Mouse (Mus musculus) liver, adult 2 months (tissue): ENCODE results near the gene Fgf23. TPM values are rescaled to one million over a fixed set of nuclear protein-coding genes. Genes with fewer than 3 reads are reported as not detected.

Source experiments
- DNase-seq: peaks from one replicate; pipeline ENCODE4 v3.0.0-alpha.2; 2011; ENCODE audit warnings: low read depth, low spot score; ENCODE audit errors: extremely low read depth
- H3K27ac ChIP-seq: fragments of 200-500 bp; replicated peaks from 2 replicates; pipeline ENCODE4 v1.5.1; 2012; ENCODE audit warnings: low read depth, mild to moderate bottlenecking, control low read depth, inconsistent platforms, low read length; ENCODE audit not compliant: insufficient read depth
- H3K27me3 ChIP-seq: fragments of 200-500 bp; 2 replicates; pipeline ENCODE4 v1.6.1; 2012; ENCODE audit warnings: mild to moderate bottlenecking, moderate library complexity, low read length, inconsistent platforms; ENCODE audit not compliant: control insufficient read depth, insufficient read depth
- H3K36me3 ChIP-seq: fragments of 200-500 bp; 2 replicates; pipeline ENCODE4 v1.6.1; 2012; ENCODE audit warnings: low read length, inconsistent platforms; ENCODE audit not compliant: control insufficient read depth, insufficient read depth
- H3K4me1 ChIP-seq: fragments of 200-500 bp; 2 replicates; pipeline ENCODE4 v1.6.1; 2011; ENCODE audit warnings: low read length; ENCODE audit not compliant: control insufficient read depth, insufficient read depth
- H3K4me3 ChIP-seq: fragments of 200-500 bp; 2 replicates; pipeline ENCODE4 v1.5.1; 2011; ENCODE audit warnings: low read depth, mild to moderate bottlenecking, control low read depth, low read length, moderate library complexity; ENCODE audit not compliant: insufficient read depth
- H3K79me2 ChIP-seq: fragments of 200-500 bp; 2 replicates; pipeline ENCODE4 v1.6.1; 2012; ENCODE audit warnings: inconsistent platforms, mild to moderate bottlenecking, low read length, moderate library complexity; ENCODE audit not compliant: control insufficient read depth, insufficient read depth
- H3K9ac ChIP-seq: fragments of 200-500 bp; 2 replicates; pipeline ENCODE4 v1.6.1; 2012; ENCODE audit warnings: low read depth, mild to moderate bottlenecking, control low read depth, inconsistent platforms, low read length
- CTCF ChIP-seq: fragments of 200-500 bp; IDR thresholded peaks from 2 replicates; pipeline ENCODE4 v1.5.1; 2011; ENCODE audit warnings: low read depth, low read length, control low read depth
- POLR2A ChIP-seq: fragments of 200-500 bp; IDR thresholded peaks from 2 replicates; pipeline ENCODE4 v1.6.1; 2011; ENCODE audit warnings: low read length, control low read depth; ENCODE audit not compliant: insufficient read depth; ENCODE audit errors: extremely low read depth
- WGBS: fragments of 180-500 bp; shearing (Covaris S2); methylation state at CpG from one replicate; pipeline ENCODE4 v1.1.7; 2018; 5-methylcytosine and 5-hydroxymethylcytosine counted together
- polyA plus RNA-seq: library from polyadenylated mRNA; depleted of rRNA; stranded (reverse); fragments of >200 nt; gene quantifications from 2 replicates; pipeline ENCODE4 v1.2.3, GENCODE M21; 2012
- total RNA-seq: library from RNA; depleted of rRNA; stranded (reverse); fragments of >200 nt; gene quantifications from 2 replicates; pipeline ENCODE4 v1.2.3, GENCODE M21; 2014

Gene Fgf23
- total and polyA plus RNA-seq, 2 experiments, result not detected

DNA sequence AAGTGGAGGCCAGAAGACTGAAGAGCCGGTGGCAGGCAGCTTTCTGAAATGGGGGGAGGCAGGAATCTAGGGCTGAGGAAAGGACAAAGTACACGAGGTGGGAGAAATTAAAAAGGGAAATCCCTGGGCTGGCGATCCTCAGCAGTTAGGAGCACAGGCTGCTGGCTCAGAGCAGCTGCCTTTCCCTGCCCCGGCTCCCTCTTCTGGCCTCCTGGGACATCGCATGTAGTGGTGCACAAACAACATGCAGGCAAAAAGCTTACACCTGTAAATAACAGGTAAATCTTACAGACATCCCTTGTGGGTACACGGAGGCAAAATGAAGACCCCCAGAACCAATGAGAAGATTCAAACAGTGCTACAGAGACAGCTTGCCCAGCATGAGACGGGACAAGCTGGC is 21.9 kb downstream of the Fgf23 start:
- Histone ChIP-seq H3K27ac (no peak overlapping the region), H3K9ac (no peak overlapping the region), H3K27me3 (no peaks in the 10 kb centered on the region), H3K79me2 (no peaks in the 10 kb centered on the region), H3K4me1 (no peaks in the 10 kb centered on the region), H3K36me3 (peaks cover 23% of the 10 kb centered on the region), H3K4me3 (no peak overlapping the region)
- TF ChIP-seq POLR2A (no peak), CTCF (peak; percentile 56)
- WGBS, result 75% methylated on average over 7 of the region's 7 CpGs
- no peak for DNase-seq

DNA sequence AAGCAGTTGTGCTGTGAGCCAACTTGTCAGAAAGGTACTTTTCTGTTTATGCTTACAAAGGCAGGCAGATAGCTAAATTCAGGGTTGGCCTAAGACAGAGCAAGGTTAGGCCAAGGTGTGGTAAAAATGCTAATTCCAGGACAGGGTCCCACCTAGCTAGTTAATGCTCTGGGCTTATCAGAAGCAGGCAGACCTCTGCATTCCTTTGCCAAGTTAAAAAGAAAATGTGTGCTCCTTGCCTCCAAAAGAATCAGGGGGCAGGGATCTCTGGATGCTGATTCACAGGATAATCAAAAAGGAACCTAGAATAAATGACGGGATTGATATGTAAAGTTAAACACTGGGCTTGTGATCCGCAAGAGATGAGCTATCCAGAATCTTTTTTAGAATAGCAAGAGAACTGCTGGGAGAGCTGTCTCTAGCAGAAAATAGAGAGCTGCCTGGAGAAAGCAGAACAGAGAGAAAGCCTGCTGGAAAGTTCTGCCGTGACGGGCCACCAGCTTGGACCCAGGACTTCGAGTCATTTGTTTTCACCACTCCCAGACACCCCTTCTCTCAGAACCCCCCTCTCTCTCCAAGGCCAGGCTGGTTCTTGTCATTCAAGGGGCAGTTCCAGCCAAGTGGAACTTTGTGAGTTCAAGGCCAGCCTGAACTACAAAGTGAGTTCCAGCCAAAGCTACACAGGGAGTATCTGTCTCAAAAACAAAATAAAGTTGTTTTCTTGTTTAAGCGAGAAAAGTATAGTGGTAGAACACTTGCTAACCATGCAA is 31.0 kb downstream of the Fgf23 start:
- no peak overlapping the region for H3K27ac ChIP-seq

DNA sequence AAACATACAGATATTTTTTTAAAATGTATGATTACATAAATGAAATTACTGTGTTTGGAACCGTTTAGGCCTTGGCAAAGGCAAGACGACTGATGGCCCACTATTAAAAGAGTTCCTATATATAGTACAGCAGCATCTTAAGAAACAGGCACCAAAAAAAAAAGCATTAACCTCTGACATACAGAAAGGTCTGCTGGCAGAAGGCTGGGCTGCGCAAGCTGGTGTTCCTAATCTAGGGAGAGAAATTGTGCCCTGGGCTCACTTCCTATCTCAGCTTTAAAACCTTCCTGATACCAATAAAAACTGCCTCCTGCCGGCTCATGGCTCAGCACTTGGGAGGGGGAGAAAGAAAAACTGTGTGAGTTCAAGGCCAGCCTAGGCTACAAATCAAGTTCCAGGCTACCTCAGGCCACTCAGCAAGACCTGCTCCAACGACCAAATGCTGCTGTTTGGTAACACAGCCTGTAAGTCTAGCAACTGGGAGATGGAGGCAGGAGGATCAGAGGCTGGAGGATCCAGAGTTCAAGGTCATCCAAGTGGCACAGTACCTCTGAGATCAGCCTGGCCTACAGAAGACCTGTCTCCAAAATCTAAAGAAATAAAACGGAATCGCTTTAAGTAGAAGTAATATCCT is 31.8 kb downstream of the Fgf23 start:
- Histone ChIP-seq H3K36me3 (peaks cover 15% of the 10 kb centered on the region), H3K27ac (no peak overlapping the region), H3K4me1 (peaks cover 9% of the 10 kb centered on the region; the same call in 1 of the 2 replicates), H3K9ac (no peak overlapping the region), H3K27me3 (no peaks in the 10 kb centered on the region), H3K4me3 (no peak overlapping the region), H3K79me2 (peaks cover 5% of the 10 kb centered on the region; the same call in 1 of the 2 replicates)
- DNase-seq, result no peak
- 81% methylated on average over 7 of the region's 7 CpGs for WGBS
- TF ChIP-seq POLR2A (no peak), CTCF (no peak)

More for the DNA sequence above, 31.0 kb downstream of the Fgf23 start:
- peaks cover 15% of the 10 kb centered on the region for H3K36me3 ChIP-seq
- peaks cover 9% of the 10 kb centered on the region; the same call in 1 of the 2 replicates for H3K4me1 ChIP-seq
- H3K79me2 ChIP-seq, result peaks cover 5% of the 10 kb centered on the region; the same call in 1 of the 2 replicates
- no peak overlapping the region for H3K9ac ChIP-seq
- H3K27me3 ChIP-seq, result no peaks in the 10 kb centered on the region
- DNase-seq, result no peak
- 93% methylated on average over 6 of the region's 6 CpGs for WGBS
- no peak overlapping the region for H3K4me3 ChIP-seq
- TF ChIP-seq CTCF, result no peak
- no peak for TF ChIP-seq POLR2A

DNA sequence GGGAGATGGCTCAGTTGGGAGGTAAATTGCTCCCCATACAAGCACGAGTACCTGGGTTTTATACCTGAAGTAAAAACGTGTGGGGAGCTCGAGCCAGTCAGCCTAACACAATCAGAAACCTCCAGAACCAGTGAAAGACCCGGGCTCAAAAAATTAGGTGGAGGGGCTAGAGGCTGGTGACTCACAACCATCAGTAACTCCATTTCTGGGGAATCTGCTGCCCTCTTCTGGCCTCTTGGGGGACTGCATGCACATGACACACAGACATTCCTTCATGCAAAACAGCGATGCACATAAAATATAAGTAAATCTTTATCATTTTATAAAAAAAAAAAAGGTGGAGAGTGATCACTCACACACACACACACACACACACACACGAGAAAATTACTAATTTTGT is 32.4 kb downstream of the Fgf23 start:
- peaks cover 5% of the 10 kb centered on the region; the same call in 1 of the 2 replicates for H3K79me2 ChIP-seq
- H3K9ac ChIP-seq, result no peak overlapping the region
- no peaks in the 10 kb centered on the region for H3K27me3 ChIP-seq
- H3K36me3 ChIP-seq, result peaks cover 15% of the 10 kb centered on the region
- WGBS, result 80% methylated on average over 6 of the region's 6 CpGs
- peaks cover 11% of the 10 kb centered on the region; the same call in 1 of the 2 replicates for H3K4me1 ChIP-seq
- no peak overlapping the region for H3K27ac ChIP-seq
- TF ChIP-seq CTCF, result peak; percentile 59; the same call in 1 of the 2 replicates
- TF ChIP-seq POLR2A, result no peak
- H3K4me3 ChIP-seq, result no peak overlapping the region
- DNase-seq, result no peak

GRCm38 (mm10) chr6:127106189-127106588 is 33.5 kb downstream of the Fgf23 start:
- TF ChIP-seq POLR2A, result no peak
- TF ChIP-seq CTCF, result no peak
- no peak for DNase-seq
- Histone ChIP-seq H3K4me1 (peaks cover 11% of the 10 kb centered on the region; the same call in 1 of the 2 replicates), H3K4me3 (no peak overlapping the region), H3K9ac (no peak overlapping the region), H3K36me3 (peaks cover 7% of the 10 kb centered on the region), H3K79me2 (peaks cover 5% of the 10 kb centered on the region; the same call in 1 of the 2 replicates), H3K27ac (no peak overlapping the region; the same call in 1 of the 2 replicates), H3K27me3 (no peaks in the 10 kb centered on the region)
- WGBS, result 82% methylated on average over 5 of the region's 5 CpGs
